Mouse (Mus musculus) urinary bladder, postnatal 4 days (tissue): Measurements from ENCODE around the gene Sntg2.
A peak's percentile ranks its signal among the peaks of the same experiment; 100 is the strongest.

Experiments used
- DNase-seq, 2 experiments: peaks; one replicate each; pipeline ENCODE4 v3.0.0; 2021 to 2022; ENCODE audit warnings: low spot score in 2 of 2

The Sntg2 gene

GRCm38 (mm10) chr12:30372933-30373501 lies at the start of gene Sntg2:
TSS of gene Sntg2 (minus strand) at chr12:30373375.
- peak; percentile 79 to 87 for DNase-seq

DNA sequence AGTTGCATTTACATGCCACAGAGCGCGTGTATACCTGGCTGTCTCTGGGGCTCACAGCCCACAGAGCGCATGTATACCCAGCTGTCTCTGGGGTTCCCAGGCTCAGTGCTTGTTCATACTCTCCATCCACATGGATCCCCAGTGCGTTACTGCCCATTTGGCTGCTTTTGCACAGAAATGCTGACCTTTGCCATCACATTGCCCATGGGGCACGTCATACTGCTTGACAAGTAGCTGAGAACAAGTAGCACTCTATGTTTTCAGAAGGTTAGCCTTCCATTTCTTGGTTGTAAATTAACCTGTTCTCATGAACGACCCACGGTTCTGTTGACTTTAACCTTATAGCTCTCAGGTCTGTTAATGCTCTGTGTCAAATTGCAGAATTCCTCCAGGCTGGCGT lies 43.4 kb upstream of the Sntg2 start:
- DNase-seq: no peak

DNA sequence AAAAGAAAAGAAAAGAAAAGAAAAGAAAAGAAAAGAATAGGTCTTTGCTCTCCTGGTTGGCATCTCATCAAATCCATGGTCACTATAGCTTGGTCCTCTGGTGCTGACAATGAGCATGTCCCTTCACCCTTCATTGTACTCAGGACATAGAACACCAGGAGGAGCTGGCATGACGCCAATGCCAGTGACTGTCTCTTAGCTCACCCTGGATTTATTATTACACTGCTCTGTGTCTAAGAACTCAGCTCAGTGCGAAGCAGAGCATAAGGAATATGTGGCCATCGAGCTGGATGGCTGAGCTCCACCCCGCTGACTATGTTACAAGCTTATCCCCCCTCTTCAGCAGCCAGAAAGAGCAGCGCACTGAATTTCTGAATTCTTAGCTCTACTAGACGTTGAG lies 42.8 kb upstream of the Sntg2 start:
- no peak for DNase-seq

DNA sequence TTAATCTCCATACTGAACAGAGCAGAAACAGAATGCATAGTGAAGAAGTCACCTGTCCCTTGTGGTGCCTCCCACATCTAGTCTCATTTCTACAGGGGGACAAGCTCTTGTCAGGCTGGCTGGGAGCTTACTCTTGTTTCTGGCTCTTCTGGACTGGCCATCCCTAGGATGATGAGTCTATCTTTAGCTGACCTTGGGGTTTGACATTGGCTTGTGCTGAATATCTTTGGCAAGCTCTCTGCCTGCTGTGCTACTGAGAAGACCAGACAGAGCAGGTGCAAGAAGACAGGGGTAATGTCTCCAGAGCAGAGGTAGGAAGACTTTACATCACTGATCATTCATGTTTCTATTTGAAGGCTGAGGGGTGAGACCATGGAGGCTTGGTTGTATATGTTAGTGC lies 29.5 kb upstream of the Sntg2 start:
- no peak for DNase-seq

DNA sequence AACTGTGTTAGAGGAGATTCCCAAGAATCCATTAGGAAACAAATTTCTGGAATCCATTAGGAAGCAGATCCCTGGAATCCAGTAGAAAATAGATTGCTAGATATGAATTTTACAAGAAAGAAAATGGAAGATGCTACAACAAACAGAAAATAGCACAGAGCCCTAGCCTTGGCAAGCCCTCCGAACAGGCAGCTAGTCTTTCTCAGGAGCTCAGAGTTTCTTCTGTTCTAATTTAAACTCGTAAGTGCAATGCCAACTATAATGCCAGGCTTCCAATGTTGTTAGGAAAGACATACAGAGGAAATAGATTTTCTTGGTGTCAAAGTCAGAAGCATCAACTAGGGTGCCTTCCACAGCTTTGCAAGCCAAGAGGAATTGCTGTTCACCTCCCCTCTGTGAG lies 27.4 kb upstream of the Sntg2 start:
- DNase-seq: no peak

- no peak for DNase-seq
Measured at GRCm38 (mm10) chr12:30400114-30400513, 26.9 kb upstream of the Sntg2 start.

DNA sequence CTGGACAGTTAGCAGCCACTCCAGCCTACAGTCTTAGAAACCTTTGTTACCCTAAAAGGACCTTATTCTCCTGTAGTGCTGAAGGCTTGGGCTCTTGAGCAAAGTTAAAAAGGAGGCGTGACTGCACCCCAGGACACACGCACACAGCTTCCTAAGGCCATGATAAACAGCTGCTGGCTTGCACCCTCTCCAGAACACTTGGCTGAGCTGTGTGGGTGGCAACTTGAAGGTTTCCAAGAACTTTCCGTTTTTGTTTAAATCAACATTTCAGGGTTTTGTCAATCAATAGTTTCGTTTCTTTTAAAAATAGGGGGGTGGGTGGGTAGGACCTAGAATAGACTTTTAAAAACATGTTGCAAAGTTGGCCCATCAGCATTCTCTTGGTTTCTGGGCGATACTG lies 882 bp downstream of the Sntg2 start:
- no peak for DNase-seq

- DNase-seq: peak; percentile 72 to 84
Measured at GRCm38 (mm10) chr12:30369786-30370185, 3.4 kb downstream of the Sntg2 start.

DNA sequence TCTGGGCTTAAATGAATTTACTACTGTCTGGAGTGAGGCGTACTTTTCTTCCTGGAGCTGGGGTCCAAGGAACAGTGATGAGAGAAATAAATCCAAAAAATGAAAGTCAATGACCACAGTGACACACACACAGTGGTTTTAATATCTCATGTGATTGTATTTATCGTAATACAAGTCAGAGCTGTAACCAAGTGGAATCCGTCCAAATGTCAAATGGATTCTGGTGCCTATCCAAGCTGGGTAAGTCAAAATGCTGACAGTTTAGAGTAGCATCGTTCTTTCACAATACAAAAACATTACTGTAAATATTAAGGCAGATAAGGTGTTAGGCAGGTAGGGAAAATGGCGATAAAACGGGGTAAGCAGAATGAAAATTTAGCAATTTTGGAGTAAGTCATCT lies 4.0 kb downstream of the Sntg2 start:
- no peak for DNase-seq

GRCm38 (mm10) chr12:30362306-30362705 lies 10.9 kb downstream of the Sntg2 start:
- DNase-seq: no peak

DNA sequence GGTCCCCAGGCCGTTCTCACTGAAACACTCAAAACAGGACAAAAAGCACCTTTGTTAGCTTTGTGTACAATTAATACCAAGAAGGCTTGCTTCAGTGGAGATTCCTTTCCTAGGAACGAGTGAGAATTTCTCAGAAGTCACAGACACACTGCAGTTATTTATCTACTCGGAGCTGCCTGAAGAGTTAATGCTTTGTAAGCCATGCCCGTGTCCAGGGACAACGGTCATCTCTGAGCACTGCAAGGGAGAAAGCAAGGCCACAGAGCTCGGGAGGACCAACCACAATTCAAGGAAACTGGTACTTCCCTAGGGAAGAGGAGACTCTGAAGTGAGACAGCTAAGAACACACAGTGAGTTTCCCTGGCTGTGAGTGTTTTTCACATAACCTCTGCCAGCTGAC lies 15.5 kb downstream of the Sntg2 start:
- no peak for DNase-seq

GRCm38 (mm10) chr12:30352393-30352792 lies 20.8 kb downstream of the Sntg2 start:
- no peak for DNase-seq

- no peak for DNase-seq
Measured at GRCm38 (mm10) chr12:30348036-30348435, 25.1 kb downstream of the Sntg2 start.

- no peak for DNase-seq
Measured at GRCm38 (mm10) chr12:30347284-30347683, 25.9 kb downstream of the Sntg2 start.

GRCm38 (mm10) chr12:30344806-30345205 lies 28.4 kb downstream of the Sntg2 start:
- DNase-seq: no peak

DNA sequence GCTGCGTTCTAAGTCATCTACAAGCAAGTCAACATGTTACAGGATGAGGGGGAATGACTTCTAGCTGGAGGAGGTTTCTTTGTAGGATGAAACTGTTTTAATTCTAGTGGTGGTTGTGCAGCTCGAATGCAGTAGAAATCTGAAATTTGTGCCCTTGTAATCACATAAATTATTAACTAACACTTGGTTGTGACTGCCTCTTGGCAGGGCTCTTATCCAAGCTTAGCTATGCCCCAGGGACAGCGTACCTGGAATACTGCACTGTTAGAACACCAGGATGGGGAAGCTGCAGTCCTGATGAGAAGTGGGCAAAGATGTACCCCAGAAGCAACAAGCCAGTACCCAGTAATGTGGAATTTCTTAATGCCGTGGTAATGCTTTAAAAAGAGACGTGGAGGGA lies 36.9 kb downstream of the Sntg2 start:
- DNase-seq: no peak

GRCm38 (mm10) chr12:30334502-30334901 lies 38.7 kb downstream of the Sntg2 start:
- DNase-seq: no peak

DNA sequence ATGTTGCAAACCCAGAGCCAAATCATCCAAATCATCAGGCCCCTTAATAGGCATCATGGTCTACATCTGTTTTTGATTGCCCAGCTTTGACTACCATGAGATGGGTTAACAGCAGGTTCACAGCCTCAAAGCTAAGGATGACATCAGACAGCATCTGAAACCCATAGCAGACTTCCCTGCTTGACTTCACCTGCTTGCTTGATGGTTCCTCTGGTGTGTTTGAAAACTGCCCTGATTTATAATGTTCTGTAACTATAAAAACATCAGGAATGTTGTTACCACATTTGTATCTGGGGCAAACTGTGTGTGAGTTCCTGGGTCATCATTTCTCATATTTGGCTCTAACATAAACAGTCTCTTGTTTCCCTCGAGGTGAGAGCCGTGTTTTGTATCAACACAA lies 55.2 kb downstream of the Sntg2 start:
- no peak for DNase-seq

DNA sequence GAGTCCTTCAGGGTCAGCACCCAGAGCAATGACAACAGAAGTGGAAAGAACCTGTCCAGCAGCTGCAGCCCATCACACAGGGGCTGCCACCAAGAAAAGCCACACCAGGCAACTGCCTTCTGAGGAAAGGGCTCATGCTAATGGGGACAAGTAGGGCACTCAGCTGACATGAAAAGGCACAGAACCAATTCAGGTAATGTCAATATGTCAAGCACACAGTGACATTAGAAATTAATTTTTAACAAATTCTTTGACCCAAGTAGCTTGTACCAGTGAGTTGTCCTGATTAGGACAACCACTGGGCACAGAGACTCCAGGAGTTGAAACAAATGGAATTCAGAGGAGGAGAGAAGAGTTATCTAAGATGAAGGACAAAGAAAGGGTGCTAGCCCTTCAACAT lies 60.2 kb downstream of the Sntg2 start:
- DNase-seq: no peak

DNA sequence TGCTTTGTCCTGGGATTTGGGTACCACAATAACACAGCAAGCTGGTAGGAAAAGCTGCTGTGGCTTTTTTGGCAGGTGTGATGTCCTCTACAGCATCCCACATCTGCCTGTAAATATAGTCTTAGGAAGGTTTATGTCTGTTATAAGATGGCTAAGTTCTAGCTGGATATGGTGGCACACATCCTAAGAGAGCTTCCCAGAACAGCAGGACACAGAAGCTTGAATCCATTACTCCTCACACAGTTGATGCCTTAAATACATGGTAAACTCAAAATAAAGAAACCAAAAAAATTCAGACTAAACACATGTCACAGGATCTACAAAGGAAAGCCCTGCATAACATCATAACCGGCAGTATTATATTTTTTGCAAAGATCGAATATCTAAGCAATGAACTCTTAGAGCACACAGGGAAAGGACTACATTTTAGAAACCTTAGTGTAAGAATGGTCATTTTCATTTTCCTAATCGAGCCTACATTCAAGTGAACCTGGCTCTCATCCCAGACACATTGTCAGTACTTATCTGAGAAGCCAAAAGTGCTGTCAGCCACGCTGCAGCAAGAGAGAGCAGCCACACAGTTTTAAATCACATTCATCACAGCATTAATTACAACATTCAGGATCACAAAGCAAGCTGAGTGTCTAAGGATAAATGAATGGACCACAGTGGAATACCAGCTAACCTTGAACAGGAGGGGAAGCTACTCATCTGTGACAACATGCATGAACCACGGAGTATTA lies 64.8 kb downstream of the Sntg2 start:
- DNase-seq: no peak

GRCm38 (mm10) chr12:30292724-30293560 lies 80.2 kb downstream of the Sntg2 start:
- no peak for DNase-seq

- DNase-seq: no peak
Measured at GRCm38 (mm10) chr12:30286888-30287573, 86.1 kb downstream of the Sntg2 start.
